Mouse (Mus musculus) right cerebral cortex, postnatal 14 days (tissue): ENCODE data around the gene Mad2l1.
A peak's percentile ranks its signal among the peaks of the same experiment; 100 is the strongest.

Experiments used
- DNase-seq: peaks from one replicate; pipeline ENCODE4 v3.0.0; 2022

The Mad2l1 gene

GRCm38 (mm10) chr6:66535028-66535862, at the start of gene Mad2l1:
Gene Mad2l1, plus strand, starts transcription at chr6:66535390.
- peak; percentile 95 for DNase-seq

- DNase-seq, result no peak
Measured at GRCm38 (mm10) chr6:66493685-66494084, 41.5 kb upstream of the Mad2l1 start.

- DNase-seq, result no peak
Measured at GRCm38 (mm10) chr6:66516368-66516767, 18.8 kb upstream of the Mad2l1 start.

GRCm38 (mm10) chr6:66528386-66528785, 6.8 kb upstream of the Mad2l1 start:
- no peak for DNase-seq

GRCm38 (mm10) chr6:66533241-66533640, 1.9 kb upstream of the Mad2l1 start:
- no peak for DNase-seq

GRCm38 (mm10) chr6:66534366-66534941, 736 bp upstream of the Mad2l1 start:
- no peak for DNase-seq

- DNase-seq, result no peak
Measured at GRCm38 (mm10) chr6:66535966-66536365, 776 bp downstream of the Mad2l1 start.

GRCm38 (mm10) chr6:66559996-66560395, 24.8 kb downstream of the Mad2l1 start, which contains the start of gene Vmn1r32:
Gene Vmn1r32, minus strand, starts transcription at chr6:66560096.
- no peak for DNase-seq

GRCm38 (mm10) chr6:66595804-66596203, 60.6 kb downstream of the Mad2l1 start:
- DNase-seq, result no peak
